Mouse (Mus musculus) T-helper 1 cell (primary cell): ENCODE results near the gene Naa38.
"Not testable (repeated sequence)": the region's sequence is repeated elsewhere in the genome, so short reads cannot be mapped to it uniquely, and the experiment has no call there.

Source experiments
- in situ Hi-C: fragments of 300-600 bp; cut with MboI, MseI; formaldehyde crosslinking; loops from one replicate; pipeline ENCODE4 v1.15.1; 2025; ENCODE audit warnings: high pct_unique_total_duplicates

Gene Naa38

GRCm38 (mm10) chr11:69395235-69395633, at the start of gene Naa38, which contains the start of gene Cyb5d1:
Gene Naa38 (plus strand): TSS chr11:69395487.
Gene Cyb5d1 (minus strand): TSS chr11:69395631.
- in situ Hi-C loops: not testable (repeated sequence)

DNA sequence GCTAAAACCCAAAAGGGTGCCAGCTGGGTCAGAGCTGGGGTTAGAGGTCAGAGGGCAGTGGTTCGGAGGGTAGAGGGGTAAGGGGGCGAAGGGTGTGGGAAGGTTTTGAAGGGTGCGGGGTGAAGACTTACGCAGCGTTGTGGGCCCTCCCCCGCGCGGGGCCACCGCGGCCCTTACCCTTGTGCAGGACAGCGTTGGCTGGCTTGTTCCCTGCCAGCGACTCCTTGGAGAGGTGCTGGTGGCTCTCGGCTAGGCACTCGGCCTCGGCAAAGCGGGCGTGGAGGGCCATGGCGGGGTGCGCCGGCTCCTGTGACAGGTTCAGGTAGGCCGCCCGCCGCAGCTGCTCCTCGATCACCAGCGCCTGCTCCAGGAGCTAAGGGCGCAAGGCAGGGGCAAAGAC, 48.8 kb upstream of the Naa38 start:
- in situ Hi-C loops: no loop called here

GRCm38 (mm10) chr11:69356544-69356943, 38.7 kb upstream of the Naa38 start:
- in situ Hi-C loops: no loop called here

- in situ Hi-C loops: no loop called here
Observed at GRCm38 (mm10) chr11:69357690-69358089, 37.6 kb upstream of the Naa38 start.

GRCm38 (mm10) chr11:69362021-69362420, 33.3 kb upstream of the Naa38 start:
- in situ Hi-C loops: loop anchor here (5.0 kb wide), 1 partner anchor 100 kb away; no protein-coding TSS in a partner anchor

GRCm38 (mm10) chr11:69362479-69362878, 32.8 kb upstream of the Naa38 start:
- in situ Hi-C loops: loop anchor here (5.0 kb wide), 1 partner anchor 100 kb away; no protein-coding TSS in a partner anchor

DNA sequence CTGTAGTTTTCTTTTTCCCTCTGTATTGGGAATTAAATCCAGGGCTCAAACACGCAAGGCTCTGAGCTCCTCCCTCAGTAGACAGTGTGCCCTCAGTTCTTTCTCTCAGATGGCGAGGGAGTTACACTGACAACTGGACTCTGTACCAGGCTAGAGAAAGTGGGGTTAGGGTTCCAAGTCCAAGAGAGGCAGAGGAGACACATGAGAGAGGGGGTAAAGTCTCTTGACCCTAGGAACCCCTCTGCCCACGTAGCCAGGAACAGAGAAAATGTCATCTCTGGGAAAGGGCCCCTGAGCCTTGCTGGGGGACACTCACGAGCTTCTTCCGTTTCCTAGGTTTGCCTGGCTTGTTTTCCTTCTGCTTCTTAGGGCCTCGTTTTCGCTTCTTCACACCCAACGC, 30.9 kb upstream of the Naa38 start:
- in situ Hi-C loops: loop anchor here (5.0 kb wide), 1 partner anchor 102 kb away; no protein-coding TSS in a partner anchor

- in situ Hi-C loops: loop anchor here (5.0 kb wide), 1 partner anchor 103 kb away; no protein-coding TSS in a partner anchor
Observed at GRCm38 (mm10) chr11:69364910-69365309, 30.4 kb upstream of the Naa38 start.

DNA sequence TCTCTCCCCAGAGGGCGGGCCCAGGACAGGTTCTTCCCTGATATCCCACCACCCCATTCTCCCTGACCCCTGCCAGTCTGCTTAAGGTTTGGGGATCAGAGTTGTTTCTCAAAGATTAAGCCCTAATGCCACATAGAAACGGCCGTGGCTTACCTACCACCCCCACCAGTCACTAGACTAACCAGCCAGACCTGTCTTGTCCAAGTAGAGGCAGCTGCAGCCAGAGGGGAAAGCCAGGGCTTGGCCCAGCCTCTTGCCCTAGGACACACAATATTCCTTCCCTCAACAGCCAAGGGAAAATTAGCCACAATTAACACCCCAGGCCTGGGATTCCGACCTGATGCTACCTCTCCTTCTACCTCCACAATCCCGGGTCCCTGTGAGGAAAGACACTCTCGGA, 29.6 kb upstream of the Naa38 start:
- in situ Hi-C loops: no loop called here

- in situ Hi-C loops: no loop called here
Observed at GRCm38 (mm10) chr11:69366157-69366854, 29.0 kb upstream of the Naa38 start.

- in situ Hi-C loops: no loop called here
Observed at GRCm38 (mm10) chr11:69366855-69367615, 28.3 kb upstream of the Naa38 start.

DNA sequence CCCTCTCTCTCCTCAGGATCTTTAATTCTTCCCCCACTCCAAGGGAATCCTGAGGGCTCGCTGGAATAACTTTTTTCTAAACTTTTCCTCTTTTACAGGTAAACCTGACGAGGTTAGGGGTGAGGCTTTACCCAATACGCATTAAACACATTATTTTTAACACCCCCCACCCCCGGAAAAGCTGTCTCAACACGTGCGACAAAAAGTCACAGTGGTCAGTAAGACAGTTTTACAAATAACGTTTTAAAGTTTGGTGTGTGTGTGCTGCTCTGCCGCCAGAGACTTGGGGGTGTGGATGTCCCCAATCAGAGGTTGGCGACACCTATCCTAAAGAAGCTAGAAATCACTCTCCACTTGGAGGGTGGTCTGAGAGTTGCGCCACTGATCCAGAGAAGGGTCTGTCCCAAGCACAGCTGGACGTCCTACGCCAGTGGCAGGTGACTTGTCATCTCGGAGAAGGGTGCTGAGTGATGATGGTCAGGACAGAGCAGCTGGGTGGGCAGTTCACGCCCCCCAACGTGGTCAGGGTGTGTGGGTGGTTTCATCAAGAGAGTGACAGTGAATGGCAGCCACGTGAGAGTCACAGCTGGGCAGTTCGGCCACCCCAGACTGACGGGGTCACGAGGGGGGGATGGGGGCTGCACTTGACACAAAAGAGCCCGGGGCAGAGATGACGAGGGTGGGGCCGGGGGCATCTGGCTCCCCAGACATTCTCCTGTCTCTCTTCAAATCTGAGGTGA, 27.5 kb upstream of the Naa38 start:
- in situ Hi-C loops: no loop called here

GRCm38 (mm10) chr11:69368356-69369214, 26.7 kb upstream of the Naa38 start:
- in situ Hi-C loops: no loop called here

DNA sequence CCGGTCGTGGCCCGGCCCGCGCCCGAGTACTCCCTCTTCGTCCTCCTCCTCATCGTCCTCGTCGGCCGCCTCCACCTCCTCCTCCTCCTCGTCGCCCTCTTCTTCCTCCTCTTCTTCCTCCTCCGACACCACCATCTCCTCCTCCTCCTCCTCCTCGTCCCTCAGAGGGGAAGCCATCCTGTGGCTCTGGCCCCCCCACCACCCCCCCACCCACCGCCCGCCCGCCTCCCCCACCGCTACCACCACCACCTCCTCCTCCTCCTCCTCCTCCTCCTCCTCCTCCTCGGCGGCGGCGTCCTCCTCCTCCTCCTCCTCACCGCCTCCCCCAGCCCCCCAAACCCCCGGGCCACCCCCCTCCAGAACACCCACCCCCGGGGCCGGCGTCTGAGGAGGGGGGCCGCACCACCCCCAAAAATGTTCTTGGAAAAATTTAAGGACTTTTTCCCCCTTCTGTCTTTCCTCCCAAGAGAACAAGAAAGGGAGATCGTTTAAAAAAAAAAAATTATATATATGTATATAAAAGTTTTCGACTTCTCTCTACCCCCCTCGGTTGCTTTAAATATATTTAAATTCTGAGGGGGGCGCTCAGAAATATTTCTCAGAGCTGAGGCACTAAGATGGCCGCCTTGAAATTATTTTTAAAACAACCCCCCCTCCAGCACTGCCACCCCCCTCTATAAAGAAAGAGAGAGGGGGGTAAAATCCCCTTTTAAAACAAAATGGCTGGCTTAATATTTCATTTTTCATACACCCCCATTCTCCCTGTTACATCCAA, 25.9 kb upstream of the Naa38 start, which contains the start of gene Chd3:
Chd3 (minus strand) TSS at position 192 of the 775 bp plus-strand sequence.
- in situ Hi-C loops: no loop called here

GRCm38 (mm10) chr11:69369990-69370816, 25.1 kb upstream of the Naa38 start:
- in situ Hi-C loops: no loop called here

DNA sequence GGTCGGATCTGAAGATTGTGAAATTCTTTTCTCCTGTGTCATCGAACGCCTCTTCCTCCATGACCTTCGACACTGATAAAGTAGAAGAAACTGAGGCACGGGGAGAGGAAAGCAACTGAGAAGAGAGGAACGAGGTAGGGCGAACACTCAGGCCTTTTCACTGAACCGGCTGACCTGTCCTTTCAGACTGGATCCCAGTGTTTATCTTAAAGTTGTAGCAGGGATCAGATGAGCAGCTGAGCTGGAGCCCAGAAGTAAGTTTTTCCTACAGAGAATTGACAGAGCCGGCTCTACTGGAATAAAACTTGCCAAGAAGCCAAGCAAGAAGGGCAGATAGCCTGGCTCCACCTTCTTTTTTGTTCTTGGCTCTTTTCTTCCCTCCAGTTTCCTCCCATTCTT, 24.5 kb upstream of the Naa38 start:
- in situ Hi-C loops: no loop called here

DNA sequence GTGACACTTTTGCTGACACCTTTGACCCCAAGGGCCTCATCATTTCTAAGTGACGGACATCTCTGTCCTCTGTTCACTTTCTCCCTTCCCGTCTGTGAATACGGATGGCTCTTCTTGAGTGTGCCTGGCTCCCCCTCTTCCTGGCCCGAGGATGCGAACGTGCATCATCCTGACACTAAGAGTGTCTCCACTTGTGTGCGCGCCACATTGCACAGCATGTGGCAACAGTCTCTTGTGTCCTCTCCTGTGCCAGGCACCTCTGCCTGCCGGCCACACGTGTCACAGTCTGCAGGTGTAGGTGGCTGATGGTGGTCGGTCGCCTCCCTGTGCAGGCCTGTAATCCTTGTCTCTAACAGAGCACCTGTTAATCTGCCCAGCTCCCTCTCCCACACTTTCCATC, 23.7 kb upstream of the Naa38 start:
- in situ Hi-C loops: no loop called here

- in situ Hi-C loops: no loop called here
Observed at GRCm38 (mm10) chr11:69372056-69372779, 23.1 kb upstream of the Naa38 start.

DNA sequence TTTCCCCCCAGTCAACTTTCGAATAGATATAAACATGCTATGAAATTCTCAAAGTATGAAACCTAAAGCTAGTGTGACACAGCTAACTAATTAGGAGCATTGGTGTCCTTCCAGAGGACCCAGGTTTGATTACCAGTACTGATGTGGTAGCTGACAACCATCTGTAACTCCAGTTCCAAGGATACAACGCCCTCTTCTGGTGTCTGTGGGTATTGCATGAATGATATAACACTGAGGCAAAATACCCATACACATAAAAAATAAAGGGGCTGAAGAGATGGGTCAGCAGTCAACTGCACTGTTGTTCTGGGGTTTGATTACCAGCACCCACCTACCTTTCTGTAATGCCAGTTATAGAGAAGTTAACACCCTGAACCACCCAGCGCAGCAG, 22.5 kb upstream of the Naa38 start:
- in situ Hi-C loops: no loop called here
